Mouse (Mus musculus): ENCODE measurements around the gene Bend4.

DNA sequence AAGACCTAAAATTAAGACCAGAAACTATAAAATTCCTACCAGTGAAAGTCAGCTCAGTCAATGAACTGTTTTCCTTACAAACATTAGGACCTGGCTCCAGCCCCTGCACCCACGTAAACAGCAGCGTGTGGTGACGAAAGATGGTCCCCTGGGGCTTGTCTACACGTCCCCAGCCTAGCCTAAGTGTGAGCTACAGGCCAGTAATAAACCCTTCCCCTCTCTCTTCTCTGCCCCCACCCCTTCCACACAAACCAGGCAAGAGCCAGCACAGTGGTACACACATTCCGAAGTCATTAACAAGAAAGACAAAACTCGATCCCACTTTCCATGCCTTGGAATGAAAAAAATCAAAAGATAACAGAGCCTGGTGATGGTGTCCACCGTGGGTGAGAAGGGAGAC, 16.6 kb downstream of the Bend4 start:
- TF ChIP-seq CTCF (conservative IDR thresholded peaks at IDR 0.05; ENCODE audit: low read length) (no peak), NANOG (IDR thresholded peaks at IDR 0.05; ENCODE audit: borderline replicate concordance, low read length) (no peak)

Data from E14TG2a.4 (cell line).